Mouse (Mus musculus) bone marrow, adult 2 months (tissue): ENCODE results near the gene Ikbip.

Experiments
- CTCF ChIP-seq: fragments of 200-500 bp; IDR thresholded peaks from 2 replicates; pipeline ENCODE4 v1.5.1; 2011; ENCODE audit warnings: low read length, control low read depth; ENCODE audit not compliant: control insufficient read depth, insufficient read depth
- POLR2A ChIP-seq: fragments of 200-500 bp; IDR thresholded peaks from 2 replicates; pipeline ENCODE4 v1.6.1; 2011; ENCODE audit warnings: low read depth, mild to moderate bottlenecking, control low read depth, low read length, borderline replicate concordance; ENCODE audit not compliant: control insufficient read depth

DNA sequence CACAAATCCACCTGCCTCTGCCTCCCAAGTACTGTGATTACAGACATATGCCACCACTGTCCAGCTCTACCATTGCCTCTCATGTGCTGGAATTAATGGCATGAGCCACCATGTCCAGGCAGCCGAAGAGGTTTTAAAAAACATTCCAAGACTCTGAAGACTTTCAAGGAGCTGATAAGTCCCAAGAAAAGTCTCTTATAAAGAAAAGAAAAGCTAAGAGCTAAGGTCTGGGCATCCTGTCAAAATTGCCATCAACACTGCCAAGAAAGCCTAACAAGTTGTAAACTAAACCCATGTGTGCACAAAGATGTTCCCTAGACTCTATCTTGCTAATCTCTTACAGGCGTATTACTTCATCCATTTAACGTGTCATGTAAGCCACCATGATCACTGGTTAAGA is 9.4 kb upstream of the Ikbip start:
- no peak for TF ChIP-seq CTCF
- no peak for TF ChIP-seq POLR2A
